Mouse (Mus musculus) liver, embryonic 15.5 days (tissue): ENCODE data around the gene Tjp3. TPM values are rescaled to one million over a fixed set of nuclear protein-coding genes. Genes with fewer than 3 reads are reported as not detected.
A peak's percentile ranks its signal among the peaks of the same experiment; 100 is the strongest.

Source experiments
- ATAC-seq: fragments of 200-750 bp; cut with Nextera tagmentation; 2 replicates; pipeline ENCODE4 v1.8.0; 2017; ENCODE audit warnings: moderate number of reproducible peaks, mild to moderate bottlenecking, moderate library complexity; ENCODE audit not compliant: insufficient read depth
- H3K27ac ChIP-seq: fragments of 300-500 bp; sonication (generic); replicated peaks from 2 replicates; pipeline ENCODE4 v1.5.1; 2015; ENCODE audit warnings: mild to moderate bottlenecking, inconsistent platforms
- H3K27me3 ChIP-seq: fragments of 300-500 bp; sonication (generic); 2 replicates; pipeline ENCODE4 v1.6.1; 2015; ENCODE audit warnings: mild to moderate bottlenecking, inconsistent platforms
- H3K36me3 ChIP-seq: fragments of 300-500 bp; sonication (generic); replicated peaks from 2 replicates; pipeline ENCODE4 v1.6.1; 2015; ENCODE audit warnings: moderate library complexity, mild to moderate bottlenecking, inconsistent platforms
- H3K4me1 ChIP-seq: fragments of 300-500 bp; sonication (generic); replicated peaks from 2 replicates; pipeline ENCODE4 v1.6.1; 2015; ENCODE audit warnings: inconsistent platforms
- H3K4me2 ChIP-seq: fragments of 300-500 bp; sonication (generic); 2 replicates; pipeline ENCODE4 v1.6.1; 2015; ENCODE audit warnings: moderate library complexity, mild to moderate bottlenecking, inconsistent platforms
- H3K4me3 ChIP-seq: fragments of 300-500 bp; sonication (generic); replicated peaks from 2 replicates; pipeline ENCODE4 v1.5.1; 2015; ENCODE audit warnings: mild to moderate bottlenecking, inconsistent platforms
- H3K9ac ChIP-seq: fragments of 300-500 bp; sonication (generic); 2 replicates; pipeline ENCODE4 v1.6.1; 2015; ENCODE audit warnings: moderate library complexity, mild to moderate bottlenecking, inconsistent platforms
- H3K9me3 ChIP-seq: fragments of 300-500 bp; sonication (generic); replicated peaks from 2 replicates; pipeline ENCODE4 v1.6.1; 2016; ENCODE audit warnings: inconsistent platforms
- WGBS: fragments of 180-500 bp; shearing (Covaris S2); methylation state at CpG from one replicate; pipeline ENCODE4 v1.1.7; 2015; ENCODE audit warnings: mixed read lengths; ENCODE audit not compliant: insufficient replicate concordance; 5-methylcytosine and 5-hydroxymethylcytosine counted together
- polyA plus RNA-seq: library from polyadenylated mRNA; unstranded; fragments of >200 nt; fragmentation: Nextera tagmentation; extraction: Ambion mirVana; gene quantifications from 2 replicates; pipeline ENCODE4 v1.2.1, GENCODE M21; 2015

Gene Tjp3
- polyA plus RNA-seq, 1 experiment from 2014 or later, result 0.93 TPM

- H3K36me3 ChIP-seq, result peaks cover 38% of the 10 kb centered on the region
Measured at GRCm38 (mm10) chr10:81266211-81267105, 24.9 kb downstream of the Tjp3 start, which contains the start of the genes Mrpl54 and Apba3. Gene Mrpl54 (minus strand): TSS chr10:81266934. Gene Apba3 (plus strand): TSS chr10:81266960.

GRCm38 (mm10) chr10:81265540-81265939 is 25.8 kb downstream of the Tjp3 start:
- H3K27me3 ChIP-seq, result no peaks in the 10 kb centered on the region
- H3K9ac ChIP-seq, result peak overlapping the region; percentile 72
- peaks cover 40% of the 10 kb centered on the region for H3K4me1 ChIP-seq
- H3K4me3 ChIP-seq, result peak overlapping the region; percentile 84
- peak overlapping the region; percentile 74 for H3K4me2 ChIP-seq
- WGBS, result 78% methylated on average over 8 of the region's 8 CpGs
- H3K36me3 ChIP-seq, result peaks cover 30% of the 10 kb centered on the region
- peak overlapping the region; percentile 84; the same call in 1 of the 2 replicates for H3K27ac ChIP-seq
- H3K9me3 ChIP-seq, result no peaks in the 10 kb centered on the region
- ATAC-seq, result no peak

More at GRCm38 (mm10) chr10:81266211-81267105, 24.9 kb downstream of the Tjp3 start, which contains the start of the genes Mrpl54 and Apba3:
- peak within 1 kb of the TSS; percentile 84 for H3K4me3 ChIP-seq
- WGBS, result under 1% methylated on average over 48 of the region's 48 CpGs
- peaks cover 40% of the 10 kb centered on the region for H3K4me1 ChIP-seq
- H3K4me2 ChIP-seq, result peak within 1 kb of the TSS; percentile 74
- H3K27me3 ChIP-seq, result no peaks in the 10 kb centered on the region
- ATAC-seq, result peak; percentile 95
- peak within 1 kb of the TSS; percentile 72 for H3K9ac ChIP-seq
- H3K27ac ChIP-seq, result peak within 1 kb of the TSS; percentile 84
- H3K9me3 ChIP-seq, result no peaks in the 10 kb centered on the region

GRCm38 (mm10) chr10:81261025-81261424 is 30.4 kb downstream of the Tjp3 start:
- Histone ChIP-seq H3K27ac (no peak overlapping the region), H3K4me2 (no peak overlapping the region), H3K4me3 (no peak overlapping the region), H3K4me1 (peaks cover 25% of the 10 kb centered on the region), H3K9ac (no peak overlapping the region), H3K36me3 (peaks cover 28% of the 10 kb centered on the region), H3K9me3 (no peaks in the 10 kb centered on the region), H3K27me3 (peaks cover 45% of the 10 kb centered on the region)
- no peak for ATAC-seq
- 83% methylated on average over 4 of the region's 4 CpGs for WGBS

GRCm38 (mm10) chr10:81259225-81259884 is 32.0 kb downstream of the Tjp3 start:
- Histone ChIP-seq H3K9ac (no peak overlapping the region), H3K4me2 (no peak overlapping the region), H3K9me3 (no peaks in the 10 kb centered on the region), H3K36me3 (peaks cover 16% of the 10 kb centered on the region), H3K27ac (no peak overlapping the region), H3K27me3 (peaks cover 57% of the 10 kb centered on the region), H3K4me1 (peaks cover 15% of the 10 kb centered on the region), H3K4me3 (no peak overlapping the region)
- 48% methylated on average over 21 of the region's 21 CpGs for WGBS
- ATAC-seq, result no peak

GRCm38 (mm10) chr10:81257158-81258039 is 34.0 kb downstream of the Tjp3 start:
- Histone ChIP-seq H3K9me3 (no peaks in the 10 kb centered on the region), H3K36me3 (0 out of 2 replicates have a peak, but pooled peaks cover 3% of the 10 kb centered on the region), H3K4me3 (peak overlapping the region; percentile 44), H3K27me3 (peaks cover 76% of the 10 kb centered on the region), H3K4me1 (peaks cover 20% of the 10 kb centered on the region), H3K4me2 (peak overlapping the region; percentile 61), H3K27ac (no peak overlapping the region), H3K9ac (no peak overlapping the region)
- ATAC-seq, result no peak
- 2% methylated on average over 62 of the region's 62 CpGs for WGBS

GRCm38 (mm10) chr10:81254886-81255285 is 36.5 kb downstream of the Tjp3 start:
- peaks cover 86% of the 10 kb centered on the region for H3K27me3 ChIP-seq
- H3K9me3 ChIP-seq, result no peaks in the 10 kb centered on the region
- peaks cover 26% of the 10 kb centered on the region for H3K4me1 ChIP-seq
- ATAC-seq, result no peak
- no peak overlapping the region for H3K27ac ChIP-seq
- WGBS, result 25% methylated on average over 1 of the region's 1 CpGs
- H3K36me3 ChIP-seq, result no peaks in the 10 kb centered on the region
- no peak overlapping the region for H3K4me3 ChIP-seq
- no peak overlapping the region for H3K9ac ChIP-seq
- no peak overlapping the region for H3K4me2 ChIP-seq

GRCm38 (mm10) chr10:81252424-81253419 is 38.7 kb downstream of the Tjp3 start, which contains the start of gene Matk:
Gene Matk (plus strand): TSS chr10:81252935.
- Histone ChIP-seq H3K9me3 (no peaks in the 10 kb centered on the region), H3K4me3 (no peak within 1 kb of the TSS), H3K4me2 (no peak within 1 kb of the TSS), H3K27ac (no peak within 1 kb of the TSS), H3K9ac (no peak within 1 kb of the TSS), H3K4me1 (peaks cover 24% of the 10 kb centered on the region), H3K27me3 (peaks cover 64% of the 10 kb centered on the region), H3K36me3 (no peaks in the 10 kb centered on the region)
- ATAC-seq, result no peak
- WGBS, result 12% methylated on average over 44 of the region's 44 CpGs

- H3K4me1 ChIP-seq, result peaks cover 16% of the 10 kb centered on the region
- no peak overlapping the region for H3K4me2 ChIP-seq
- peaks cover 45% of the 10 kb centered on the region for H3K27me3 ChIP-seq
- H3K36me3 ChIP-seq, result no peaks in the 10 kb centered on the region
- 0 out of 2 replicates have a peak, but pooled peaks have one; percentile 8 for ATAC-seq
- H3K27ac ChIP-seq, result no peak overlapping the region
- 64% methylated on average over 8 of the region's 8 CpGs for WGBS
- no peak overlapping the region for H3K9ac ChIP-seq
- H3K9me3 ChIP-seq, result no peaks in the 10 kb centered on the region
- no peak overlapping the region for H3K4me3 ChIP-seq
Measured at GRCm38 (mm10) chr10:81249442-81249841, 41.9 kb downstream of the Tjp3 start.

- H3K9ac ChIP-seq, result no peak overlapping the region
- peaks cover 13% of the 10 kb centered on the region; the same call in 1 of the 2 replicates for H3K4me1 ChIP-seq
- no peak overlapping the region for H3K4me3 ChIP-seq
- peaks cover 45% of the 10 kb centered on the region for H3K27me3 ChIP-seq
- H3K9me3 ChIP-seq, result no peaks in the 10 kb centered on the region
- H3K36me3 ChIP-seq, result no peaks in the 10 kb centered on the region
- 67% methylated on average over 2 of the region's 2 CpGs for WGBS
- ATAC-seq, result no peak
- H3K4me2 ChIP-seq, result no peak overlapping the region
- no peak overlapping the region for H3K27ac ChIP-seq
Measured at GRCm38 (mm10) chr10:81247804-81248203, 43.6 kb downstream of the Tjp3 start.
